ENCODE assay signal across 8 mouse cellular contexts in genomic region chr17:81669816-81670691, GRCm38 (mm10).
DNase-seq lines count a peak whose midpoint lies in the region; ATAC-seq and TF ChIP-seq lines count a peak whose summit lies in the region.

No protein-coding gene starts in this region.

- WGBS in embryonic facial prominence, embryonic 15.5 days, result under 1% methylated on average over 44 of the region's 84 CpGs
- WGBS in heart, embryonic 11.5 days (ENCODE audit: insufficient replicate concordance), result under 1% methylated on average over 54 of the region's 84 CpGs
- WGBS in kidney, embryonic 16.5 days, result under 1% methylated on average over 64 of the region's 84 CpGs
- WGBS in midbrain, postnatal 0 days, result 1% methylated on average over 43 of the region's 84 CpGs

- H3K9me3 ChIP-seq in embryonic facial prominence, embryonic 15.5 days (replicated peaks), result no peaks in the 10 kb centered on the region
- no peaks in the 10 kb centered on the region for H3K9me3 ChIP-seq in heart, embryonic 11.5 days (replicated peaks; ENCODE audit: control insufficient read depth, low read length)
- no peaks in the 10 kb centered on the region for H3K9me3 ChIP-seq in kidney, embryonic 16.5 days (ENCODE audit: low read length)
- no peaks in the 10 kb centered on the region for H3K9me3 ChIP-seq in midbrain, postnatal 0 days (ENCODE audit: low read length)

- peak overlapping the region; percentile 96 for H3K4me2 ChIP-seq in embryonic facial prominence, embryonic 15.5 days (replicated peaks)
- H3K4me2 ChIP-seq in heart, embryonic 11.5 days, result peak overlapping the region; percentile 86
- H3K4me2 ChIP-seq in kidney, embryonic 16.5 days (replicated peaks; ENCODE audit: low read depth, low read length), result peak overlapping the region; percentile 95
- peak overlapping the region; percentile 61 for H3K4me2 ChIP-seq in midbrain, postnatal 0 days (ENCODE audit: low read depth, low read length, poor library complexity, severe bottlenecking)

- peak; percentile 24 to 45 for DNase-seq in spleen, postnatal 10 days (ENCODE audit: low spot score in 2 of 2)
- no peak for DNase-seq in spleen, postnatal 14 days (ENCODE audit: low spot score in 2 of 2)
- peak; percentile 38 for DNase-seq in liver
- DNase-seq in midbrain, postnatal 0 days (ENCODE audit: low spot score), result peak; percentile 73
- peak; percentile 78 for DNase-seq in testis, postnatal 10 days (ENCODE audit: low spot score)

- H3K4me1 ChIP-seq in embryonic facial prominence, embryonic 15.5 days, result peaks cover 9% of the 10 kb centered on the region; the same call in 1 of the 2 replicates
- peaks cover 43% of the 10 kb centered on the region for H3K4me1 ChIP-seq in heart, embryonic 11.5 days (ENCODE audit: control insufficient read depth, insufficient read depth, low read length)
- H3K4me1 ChIP-seq in kidney, embryonic 16.5 days (ENCODE audit: insufficient read depth, low read length), result peaks cover 16% of the 10 kb centered on the region
- H3K4me1 ChIP-seq in midbrain, postnatal 0 days (ENCODE audit: insufficient read depth, low read length), result 0 out of 2 replicates have a peak, but pooled peaks cover 10% of the 10 kb centered on the region

- H3K36me3 ChIP-seq in embryonic facial prominence, embryonic 15.5 days, result no peaks in the 10 kb centered on the region
- no peaks in the 10 kb centered on the region for H3K36me3 ChIP-seq in heart, embryonic 11.5 days (ENCODE audit: control insufficient read depth, insufficient read depth, low read length)
- no peaks in the 10 kb centered on the region for H3K36me3 ChIP-seq in kidney, embryonic 16.5 days (ENCODE audit: insufficient read depth, low read length)
- no peaks in the 10 kb centered on the region for H3K36me3 ChIP-seq in midbrain, postnatal 0 days (ENCODE audit: insufficient read depth, low read length)

- H3K27me3 ChIP-seq in embryonic facial prominence, embryonic 15.5 days, result peaks cover 31% of the 10 kb centered on the region
- H3K27me3 ChIP-seq in heart, embryonic 11.5 days (ENCODE audit: control insufficient read depth, insufficient read depth, low read length), result peaks cover 10% of the 10 kb centered on the region
- peaks cover 9% of the 10 kb centered on the region; the same call in 1 of the 2 replicates for H3K27me3 ChIP-seq in kidney, embryonic 16.5 days (ENCODE audit: insufficient read depth, low read length)
- peaks cover 8% of the 10 kb centered on the region; the same call in 1 of the 2 replicates for H3K27me3 ChIP-seq in midbrain, postnatal 0 days (ENCODE audit: insufficient read depth, low read length)

- TF ChIP-seq CTCF in midbrain, postnatal 0 days (IDR thresholded peaks at IDR 0.05), result no peak

- peak; percentile 82 for ATAC-seq in embryonic facial prominence, embryonic 15.5 days (ENCODE audit: insufficient number of reproducible peaks, low FRiP score, low TSS enrichment, low read depth)
- ATAC-seq in heart, embryonic 11.5 days (replicated peaks; ENCODE audit: insufficient number of reproducible peaks, low FRiP score, low TSS enrichment), result peak; percentile 61
- ATAC-seq in kidney, embryonic 16.5 days (ENCODE audit: low FRiP score, low TSS enrichment), result peak; percentile 78
- peak; percentile 83 for ATAC-seq in midbrain, postnatal 0 days (ENCODE audit: low FRiP score)

- H3K27ac ChIP-seq in embryonic facial prominence, embryonic 15.5 days (replicated peaks), result peak overlapping the region; percentile 86
- H3K27ac ChIP-seq in heart, embryonic 11.5 days (ENCODE audit: low read depth, low read length), result peak overlapping the region; percentile 78
- H3K27ac ChIP-seq in kidney, embryonic 16.5 days (ENCODE audit: low read length), result peak overlapping the region; percentile 93
- H3K27ac ChIP-seq in midbrain, postnatal 0 days (ENCODE audit: low read depth, low read length), result peak overlapping the region; percentile 96

- H3K4me3 ChIP-seq in embryonic facial prominence, embryonic 15.5 days (replicated peaks), result peak overlapping the region; percentile 76
- peak overlapping the region; percentile 57 for H3K4me3 ChIP-seq in heart, embryonic 11.5 days (ENCODE audit: low read depth, low read length)
- H3K4me3 ChIP-seq in kidney, embryonic 16.5 days (ENCODE audit: low read length), result peak overlapping the region; percentile 85
- H3K4me3 ChIP-seq in midbrain, postnatal 0 days (ENCODE audit: low read depth, low read length), result peak overlapping the region; percentile 77

- H3K9ac ChIP-seq in embryonic facial prominence, embryonic 15.5 days, result peak overlapping the region; percentile 70
- H3K9ac ChIP-seq in heart, embryonic 11.5 days (ENCODE audit: low read depth, low read length), result peak overlapping the region; percentile 79
- H3K9ac ChIP-seq in kidney, embryonic 16.5 days (replicated peaks; ENCODE audit: low read length), result peak overlapping the region; percentile 90
- H3K9ac ChIP-seq in midbrain, postnatal 0 days (replicated peaks; ENCODE audit: low read length, poor library complexity, severe bottlenecking), result peak overlapping the region; percentile 94

Comparison
In these comparisons a context has a peak if more than half of its experiments do, and no peak if none do; other contexts are left out.
1. DNase-seq: peak in spleen, postnatal 10 days (2 of 2), liver (single experiment), midbrain, postnatal 0 days (single experiment) and testis, postnatal 10 days (single experiment); none in spleen, postnatal 14 days (0 of 2).
2. Peak in every context shown above with its lines, with median percentiles within 50 percentile points of each other: ATAC-seq, H3K27ac ChIP-seq, H3K4me2 ChIP-seq, H3K4me3 ChIP-seq and H3K9ac ChIP-seq.